Mouse (Mus musculus) bone marrow, adult 2 months (tissue): ENCODE data around the gene Ddi2. TPM values are rescaled to one million over a fixed set of nuclear protein-coding genes. Genes with fewer than 3 reads are reported as not detected.

Experiments
- H3K27ac ChIP-seq: fragments of 200-500 bp; 2 replicates; pipeline ENCODE4 v1.5.1; 2012; ENCODE audit warnings: low read depth, mild to moderate bottlenecking, control low read depth, inconsistent platforms, low read length; ENCODE audit not compliant: control insufficient read depth, poor library complexity, insufficient read depth
- H3K4me1 ChIP-seq: fragments of 200-500 bp; 2 replicates; pipeline ENCODE4 v1.6.1; 2011; ENCODE audit warnings: low read length; ENCODE audit not compliant: control insufficient read depth, insufficient read depth
- H3K4me3 ChIP-seq: fragments of 200-500 bp; replicated peaks from 2 replicates; pipeline ENCODE3; 2011; ENCODE audit warnings: mild to moderate bottlenecking, low read depth, low read length, control low read depth; ENCODE audit not compliant: control insufficient read depth
- CTCF ChIP-seq: fragments of 200-500 bp; IDR thresholded peaks from 2 replicates; pipeline ENCODE4 v1.5.1; 2011; ENCODE audit warnings: low read length, control low read depth; ENCODE audit not compliant: control insufficient read depth, insufficient read depth
- POLR2A ChIP-seq: fragments of 200-500 bp; IDR thresholded peaks from 2 replicates; pipeline ENCODE4 v1.6.1; 2011; ENCODE audit warnings: low read depth, mild to moderate bottlenecking, control low read depth, low read length, borderline replicate concordance; ENCODE audit not compliant: control insufficient read depth
- WGBS: fragments of 180-500 bp; shearing (Covaris S2); methylation state at CpG from one replicate; pipeline ENCODE4 v1.1.7; 2018; 5-methylcytosine and 5-hydroxymethylcytosine counted together
- polyA plus RNA-seq: library from polyadenylated mRNA; stranded (reverse); fragments of >200 nt; gene quantifications from 2 replicates; pipeline ENCODE4 v1.2.4, GENCODE M21; 2011; ENCODE audit warnings: low replicate concordance; ENCODE audit not compliant: missing spikeins, insufficient read depth, insufficient read length

The Ddi2 gene
- polyA plus RNA-seq, 1 experiment, result 20.4 TPM

DNA sequence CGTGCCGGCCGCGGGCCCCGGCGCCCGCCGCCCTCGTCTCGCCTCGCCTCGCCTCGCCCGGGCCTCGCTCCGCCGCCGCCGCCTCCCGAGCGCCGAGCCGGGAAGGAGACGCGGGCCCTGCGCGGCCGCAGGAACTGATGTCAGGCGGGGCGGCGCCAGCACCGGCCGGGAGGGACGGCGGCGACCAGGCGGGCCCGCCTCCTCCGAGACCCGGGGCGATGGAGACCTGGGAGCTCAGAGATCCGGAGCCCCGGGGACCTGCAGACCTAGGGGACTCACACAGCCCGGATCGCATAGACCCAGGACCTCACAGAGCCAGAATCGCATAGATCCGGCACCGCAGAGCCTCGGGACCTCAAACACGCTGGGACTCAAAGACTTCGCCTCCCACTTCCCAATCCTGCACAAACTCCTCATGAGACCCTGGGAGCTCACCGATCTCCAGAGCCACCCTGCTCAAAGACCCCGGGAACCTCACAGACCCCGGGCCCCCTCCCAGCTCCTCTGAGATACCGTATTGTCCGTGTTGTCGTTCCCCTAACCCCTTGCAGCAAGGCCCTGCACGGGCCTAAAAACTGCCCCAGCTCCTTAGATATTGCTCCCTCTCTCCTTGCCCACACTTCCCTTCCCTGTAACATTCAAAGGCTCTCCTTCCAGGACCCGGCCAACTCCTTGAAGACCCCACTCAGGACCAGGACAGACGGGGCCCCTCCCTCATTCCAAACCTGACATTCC, 59.0 kb downstream of the Ddi2 start:
- H3K4me1 ChIP-seq, result peaks cover 2% of the 10 kb centered on the region; the same call in 1 of the 2 replicates
- TF ChIP-seq POLR2A (peak; percentile 48; the same call in 1 of the 2 replicates), CTCF (no peak)
- 5% methylated on average over 60 of the region's 60 CpGs for WGBS
- H3K4me3 ChIP-seq, result peak overlapping the region; percentile 72
- peak overlapping the region; percentile 9; the same call in 1 of the 2 replicates for H3K27ac ChIP-seq

DNA sequence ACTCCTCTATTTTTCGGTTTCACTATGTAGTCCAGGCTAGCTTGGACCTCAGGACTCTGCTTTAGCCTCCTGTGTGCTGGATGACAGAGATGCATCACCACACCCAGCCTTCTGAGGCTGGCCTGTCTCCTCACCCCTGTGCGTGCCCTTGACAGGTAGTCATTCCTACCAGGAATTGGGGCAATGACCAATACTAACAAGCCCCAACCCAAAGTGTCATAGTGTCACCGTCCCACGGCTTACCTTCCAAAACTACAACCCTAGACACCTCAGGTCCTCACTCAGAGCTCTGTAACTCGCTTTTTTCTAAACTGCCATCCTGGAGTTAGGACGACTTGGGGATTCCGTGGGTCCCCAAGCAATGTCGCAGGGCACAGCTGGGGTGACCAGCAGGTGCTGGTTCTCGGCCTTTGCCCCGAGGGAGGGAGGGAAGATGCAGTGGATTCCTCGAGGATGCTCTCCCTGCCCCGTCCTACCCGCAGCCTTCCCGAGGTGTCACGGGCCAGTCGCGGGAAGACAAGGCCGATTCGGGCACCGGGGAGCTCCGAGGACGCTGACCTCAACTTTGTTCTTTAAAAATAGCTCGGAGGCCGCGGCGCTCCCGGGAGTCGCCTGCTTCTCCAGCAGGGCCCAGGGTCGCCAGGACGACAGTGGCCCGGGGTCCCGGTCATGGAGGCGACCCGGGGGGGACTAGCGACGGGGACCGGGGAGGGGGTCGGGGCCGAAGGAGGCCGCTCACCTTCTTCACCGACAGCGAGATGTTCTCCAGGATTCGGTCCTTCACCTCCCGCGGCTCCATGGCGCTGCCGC, 59.9 kb downstream of the Ddi2 start:
- TF ChIP-seq CTCF (no peak), POLR2A (no peak)
- Histone ChIP-seq H3K4me1 (peaks cover 2% of the 10 kb centered on the region; the same call in 1 of the 2 replicates), H3K4me3 (peak overlapping the region; percentile 72), H3K27ac (peak overlapping the region; percentile 9; the same call in 1 of the 2 replicates)
- WGBS, result 4% methylated on average over 47 of the region's 47 CpGs

DNA sequence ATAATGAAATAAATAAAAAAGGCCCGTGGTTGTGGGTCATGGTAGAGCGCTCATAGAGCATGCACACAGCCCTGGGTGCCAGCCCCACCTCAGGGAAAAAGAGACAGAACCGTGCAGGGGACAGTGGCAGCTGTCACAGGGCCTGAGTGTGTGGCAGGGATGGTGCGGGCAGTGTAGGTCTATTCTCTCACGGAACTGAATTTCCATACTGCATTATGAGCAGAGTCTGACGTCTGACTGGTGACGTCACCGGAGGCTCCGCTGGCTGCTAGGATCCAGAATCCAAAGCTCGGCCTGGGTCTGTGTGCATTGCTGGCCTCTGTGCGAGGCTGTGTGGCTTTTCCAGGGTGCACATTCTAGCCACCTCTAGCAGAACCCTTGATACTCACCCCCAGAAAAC, 62.3 kb downstream of the Ddi2 start:
- H3K4me3 ChIP-seq, result no peak overlapping the region
- H3K4me1 ChIP-seq, result peaks cover 3% of the 10 kb centered on the region; the same call in 1 of the 2 replicates
- no peak overlapping the region for H3K27ac ChIP-seq
- TF ChIP-seq POLR2A (no peak), CTCF (no peak)
- 92% methylated on average over 11 of the region's 11 CpGs for WGBS

- Histone ChIP-seq H3K27ac (no peak overlapping the region), H3K4me3 (no peak overlapping the region), H3K4me1 (peaks cover 3% of the 10 kb centered on the region; the same call in 1 of the 2 replicates)
- TF ChIP-seq CTCF, result peak; percentile 29; the same call in 1 of the 2 replicates
- no peak for TF ChIP-seq POLR2A
- WGBS, result 77% methylated on average over 4 of the region's 4 CpGs
Observed at GRCm38 (mm10) chr4:141659739-141660138, 63.5 kb downstream of the Ddi2 start.

DNA sequence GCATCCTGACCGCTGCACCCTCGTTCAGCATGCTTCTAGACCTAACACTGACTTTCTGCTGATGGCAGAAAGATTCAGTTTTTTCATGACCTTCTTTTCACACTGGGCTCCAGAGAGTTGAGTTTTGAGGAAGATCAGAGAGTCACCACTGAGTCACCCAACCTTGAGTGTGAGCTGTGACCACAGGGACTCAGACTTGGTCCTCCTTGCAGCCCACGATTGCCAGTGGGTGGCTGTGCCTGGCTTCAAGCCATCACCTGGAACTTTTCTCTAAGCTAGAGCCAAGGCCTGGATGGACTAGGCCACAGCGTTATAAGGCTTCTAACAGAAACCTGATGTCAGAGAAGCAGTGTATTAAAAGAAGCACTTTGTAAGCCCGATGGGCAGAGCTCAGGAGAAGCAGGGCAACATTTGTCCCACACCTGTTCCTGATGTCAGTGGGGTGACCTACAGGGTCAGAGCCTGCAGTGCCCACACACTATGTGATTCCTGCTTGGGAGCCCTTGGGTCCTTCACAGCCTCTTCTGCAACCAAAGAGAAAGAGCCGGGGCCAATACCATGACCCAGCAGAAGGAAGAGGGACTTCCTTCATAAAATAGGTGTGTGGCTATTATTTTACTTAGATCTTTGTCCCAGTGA, 64.3 kb downstream of the Ddi2 start:
- Histone ChIP-seq H3K4me1 (peaks cover 3% of the 10 kb centered on the region; the same call in 1 of the 2 replicates), H3K27ac (no peak overlapping the region), H3K4me3 (no peak overlapping the region)
- TF ChIP-seq CTCF (no peak), POLR2A (no peak)
- 72% methylated on average over 6 of the region's 6 CpGs for WGBS

GRCm38 (mm10) chr4:141656932-141657331, 66.3 kb downstream of the Ddi2 start:
- H3K4me1 ChIP-seq, result peaks cover 1% of the 10 kb centered on the region; the same call in 1 of the 2 replicates
- 89% methylated on average over 8 of the region's 8 CpGs for WGBS
- no peak overlapping the region for H3K27ac ChIP-seq
- no peak overlapping the region for H3K4me3 ChIP-seq
- TF ChIP-seq POLR2A (no peak), CTCF (no peak)

DNA sequence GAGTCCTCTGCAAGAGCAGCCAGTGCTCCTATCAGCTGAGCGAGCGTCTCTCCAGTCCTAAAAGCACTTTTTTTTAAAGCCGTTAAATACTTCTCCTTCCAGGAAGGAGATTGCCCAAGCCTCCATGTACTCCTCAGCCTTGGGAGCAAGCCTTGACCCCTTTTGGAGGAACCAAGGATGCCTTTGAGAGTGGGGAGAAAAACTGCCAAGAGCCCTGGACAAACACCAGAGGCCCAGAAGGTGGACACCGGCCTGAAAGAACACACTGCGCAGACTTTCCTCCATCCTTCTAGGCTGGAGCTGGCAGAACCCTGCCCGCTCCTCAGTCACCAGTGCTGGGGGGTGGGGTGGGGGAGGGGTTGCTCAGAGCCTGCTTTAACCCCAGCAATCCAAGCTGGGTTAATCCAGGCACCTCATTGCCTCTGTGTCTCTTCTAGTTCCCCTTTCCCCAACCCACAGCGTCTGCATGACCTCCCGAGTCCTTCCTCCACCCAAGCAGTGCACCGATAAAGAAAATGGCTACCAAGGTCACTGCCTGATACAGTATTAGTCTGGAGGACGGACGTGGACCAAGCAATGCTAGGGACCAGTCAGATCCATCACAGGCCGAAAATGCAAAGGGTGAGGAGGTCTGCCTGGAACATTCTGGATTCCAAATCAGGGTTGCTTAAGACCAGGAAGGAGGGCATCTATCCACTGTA, 67.2 kb downstream of the Ddi2 start:
- H3K4me1 ChIP-seq, result peaks cover 1% of the 10 kb centered on the region; the same call in 1 of the 2 replicates
- TF ChIP-seq POLR2A, result no peak
- no peak for TF ChIP-seq CTCF
- no peak overlapping the region for H3K4me3 ChIP-seq
- WGBS, result 31% methylated on average over 12 of the region's 12 CpGs
- peak overlapping the region; percentile 36; the same call in 1 of the 2 replicates for H3K27ac ChIP-seq

GRCm38 (mm10) chr4:141654509-141654908, 68.7 kb downstream of the Ddi2 start:
- Histone ChIP-seq H3K4me1 (peaks cover 1% of the 10 kb centered on the region; the same call in 1 of the 2 replicates), H3K4me3 (no peak overlapping the region)
- 81% methylated on average over 6 of the region's 6 CpGs for WGBS

More at GRCm38 (mm10) chr4:141654509-141654908, 68.7 kb downstream of the Ddi2 start:
- TF ChIP-seq POLR2A (no peak), CTCF (no peak)
- H3K27ac ChIP-seq, result no peak overlapping the region
